Mouse (Mus musculus) MEL (cell line): Measurements from ENCODE around the gene Pde11a.

Experiments
- BHLHE40 ChIP-seq: IDR thresholded peaks from 2 replicates; pipeline ENCODE4 v1.6.1; 2012; ENCODE audit warnings: low read depth, mild to moderate bottlenecking, inconsistent platforms, low read length, improper control_type of control experiment, borderline replicate concordance
- CHD1 ChIP-seq: IDR thresholded peaks from 2 replicates; pipeline ENCODE4 v1.6.1; 2012; ENCODE audit warnings: low read depth, mild to moderate bottlenecking, inconsistent platforms, low read length, improper control_type of control experiment
- CHD2 ChIP-seq: IDR thresholded peaks from 2 replicates; pipeline ENCODE4 v1.6.1; 2011; ENCODE audit warnings: low read length, improper control_type of control experiment
- CTCF ChIP-seq, 3 experiments: IDR thresholded peaks in 2 of 3; conservative IDR thresholded peaks in 1 of 3; 2 replicates each; pipeline ENCODE4 v1.5.1; 2011 to 2012; ENCODE audit warnings: low read length in 3 of 3, low read depth in 2 of 3, mild to moderate bottlenecking in 2 of 3, improper control_type of control experiment in 1 of 3, inconsistent platforms in 1 of 3, mixed read lengths in 1 of 3, moderate library complexity in 1 of 3; ENCODE audit not compliant: control insufficient read depth in 1 of 3, insufficient read depth in 1 of 3, poor library complexity in 1 of 3, severe bottlenecking in 1 of 3
- ELF1 ChIP-seq: IDR thresholded peaks from 2 replicates; pipeline ENCODE4 v1.6.1; 2014; ENCODE audit warnings: low read depth, mild to moderate bottlenecking, inconsistent platforms, low read length, improper control_type of control experiment, moderate library complexity
- EP300 ChIP-seq, 2 experiments: IDR thresholded peaks; 2 replicates each; pipeline ENCODE4 v1.6.1; 2011; ENCODE audit warnings: improper control_type of control experiment in 2 of 2, low read length in 2 of 2, low read depth in 1 of 2, mild to moderate bottlenecking in 1 of 2
- GATA1 ChIP-seq: IDR thresholded peaks from 2 replicates; pipeline ENCODE4 v1.6.1; 2011; ENCODE audit warnings: low read depth, low read length, improper control_type of control experiment
- KAT2A ChIP-seq: conservative IDR thresholded peaks from 2 replicates; pipeline ENCODE4 v1.6.1; 2012; ENCODE audit warnings: low read depth, low read length, improper control_type of control experiment, inconsistent platforms
- NELFE ChIP-seq: IDR thresholded peaks from 2 replicates; pipeline ENCODE4 v1.6.1; 2011; ENCODE audit warnings: low read depth, low read length, improper control_type of control experiment
- POLR2A ChIP-seq, 2 experiments: IDR thresholded peaks; 2 replicates each; pipeline ENCODE4 v1.6.1; 2011 to 2012; ENCODE audit warnings: low read length in 2 of 2, mild to moderate bottlenecking in 2 of 2, control low read depth in 1 of 2, improper control_type of control experiment in 1 of 2, low read depth in 1 of 2, moderate library complexity in 1 of 2; ENCODE audit not compliant: control insufficient read depth in 1 of 2, insufficient read depth in 1 of 2, poor library complexity in 1 of 2
- RAD21 ChIP-seq: IDR thresholded peaks from 2 replicates; pipeline ENCODE4 v1.6.1; 2011; ENCODE audit warnings: mild to moderate bottlenecking, low read depth, low read length, improper control_type of control experiment
- TAL1 ChIP-seq: IDR thresholded peaks from 2 replicates; pipeline ENCODE4 v1.6.1; 2012; ENCODE audit warnings: mild to moderate bottlenecking, inconsistent platforms, low read length, moderate library complexity, mixed read lengths

GRCm38 (mm10) chr2:76372244-76372643 lies 33.7 kb upstream of the Pde11a start:
- no peak for TF ChIP-seq CTCF (IDR thresholded peaks at IDR 0.05 in 2 of 3, conservative IDR thresholded peaks at IDR 0.05 in 1 of 3; ENCODE audit: control insufficient read depth in 1 of 3, insufficient read depth in 1 of 3, low read depth in 2 of 3, low read length in 3 of 3, poor library complexity in 1 of 3, severe bottlenecking in 1 of 3)
- peak; percentile 100 for TF ChIP-seq BHLHE40
- peak; percentile 24; the same call in 1 of the 2 replicates for TF ChIP-seq NELFE
- TF ChIP-seq CHD1 = peak; percentile 74; the same call in 1 of the 2 replicates
- peak; percentile 90 to 96 for TF ChIP-seq EP300 (IDR thresholded peaks at IDR 0.05; ENCODE audit: low read depth in 1 of 2, low read length in 2 of 2)
- TF ChIP-seq CHD2 = no peak
- no peak for TF ChIP-seq ELF1
- no peak for TF ChIP-seq RAD21
- 0 out of 4 replicates have a peak, but pooled peaks of 1 of the 2 experiments have one; percentile 17 for TF ChIP-seq POLR2A (IDR thresholded peaks at IDR 0.05; ENCODE audit: control insufficient read depth in 1 of 2, insufficient read depth in 1 of 2, low read depth in 1 of 2, low read length in 2 of 2, poor library complexity in 1 of 2)
- peak; percentile 80 for TF ChIP-seq TAL1
- TF ChIP-seq KAT2A = peak; percentile 31; the same call in 1 of the 2 replicates
- peak; percentile 93 for TF ChIP-seq GATA1
